Mouse (Mus musculus) neural tube, embryonic 11.5 days (tissue): ENCODE results near the gene Trim47. TPM values are rescaled to one million over a fixed set of nuclear protein-coding genes. Genes with fewer than 3 reads are reported as not detected.

Experiments used
- ATAC-seq: fragments of 200-750 bp; cut with Nextera tagmentation; 2 replicates; pipeline ENCODE4 v1.8.0; 2017; ENCODE audit warnings: moderate number of reproducible peaks, mild to moderate bottlenecking, moderate TSS enrichment, moderate library complexity; ENCODE audit not compliant: insufficient read depth, low FRiP score, low TSS enrichment
- DNase-seq: peaks from one replicate; pipeline ENCODE4 v3.0.0-alpha.2; 2015; ENCODE audit warnings: low spot score
- H3K27ac ChIP-seq: fragments of 300-500 bp; sonication (generic); 2 replicates; pipeline ENCODE4 v1.5.1; 2014; ENCODE audit warnings: low read depth, mild to moderate bottlenecking, low read length
- H3K27me3 ChIP-seq: fragments of 300-500 bp; sonication (generic); 2 replicates; pipeline ENCODE4 v1.6.1; 2014; ENCODE audit warnings: mild to moderate bottlenecking, low read length, mixed read lengths; ENCODE audit not compliant: control insufficient read depth, insufficient read depth
- H3K36me3 ChIP-seq: fragments of 300-500 bp; sonication (generic); 2 replicates; pipeline ENCODE4 v1.6.1; 2014; ENCODE audit warnings: mild to moderate bottlenecking, low read length, moderate library complexity, mixed read lengths; ENCODE audit not compliant: control insufficient read depth, insufficient read depth
- H3K4me1 ChIP-seq: fragments of 300-500 bp; sonication (generic); 2 replicates; pipeline ENCODE4 v1.6.1; 2014; ENCODE audit warnings: low read length, mixed read lengths; ENCODE audit not compliant: control insufficient read depth, insufficient read depth
- H3K4me2 ChIP-seq: fragments of 300-500 bp; sonication (generic); 2 replicates; pipeline ENCODE4 v1.6.1; 2014; ENCODE audit warnings: low read depth, mild to moderate bottlenecking, moderate library complexity
- H3K4me3 ChIP-seq: fragments of 300-500 bp; sonication (generic); 2 replicates; pipeline ENCODE4 v1.5.1; 2014; ENCODE audit warnings: low read depth, low read length
- H3K9ac ChIP-seq: fragments of 300-500 bp; sonication (generic); 2 replicates; pipeline ENCODE4 v1.6.1; 2014; ENCODE audit warnings: mild to moderate bottlenecking, low read length
- H3K9me3 ChIP-seq: fragments of 300-500 bp; sonication (generic); 2 replicates; pipeline ENCODE4 v1.6.1; 2016; ENCODE audit warnings: low read length; ENCODE audit not compliant: control insufficient read depth
- WGBS: fragments of 180-500 bp; shearing (Covaris S2); extraction: QIAGEN DNeasy Blood & Tissue Kit; methylation state at CpG from one replicate; pipeline ENCODE4 v1.1.7; 2014; 5-methylcytosine and 5-hydroxymethylcytosine counted together
- polyA plus RNA-seq: library from polyadenylated mRNA; unstranded; fragments of >200 nt; fragmentation: Nextera tagmentation; extraction: Ambion mirVana; gene quantifications from 2 replicates; pipeline ENCODE4 v1.2.1, GENCODE M21; 2014

Gene Trim47
- polyA plus RNA-seq, 1 experiment from 2014 or later: 3.3 TPM

- no peaks in the 10 kb centered on the region for H3K36me3 ChIP-seq
- no peak for DNase-seq
- peaks cover 6% of the 10 kb centered on the region; the same call in 1 of the 2 replicates for H3K4me1 ChIP-seq
- WGBS: 90% methylated on average over 11 of the region's 11 CpGs
- no peak overlapping the region for H3K4me2 ChIP-seq
- H3K9ac ChIP-seq: no peak overlapping the region
- H3K9me3 ChIP-seq: no peaks in the 10 kb centered on the region
- H3K27me3 ChIP-seq: no peaks in the 10 kb centered on the region
- H3K27ac ChIP-seq: no peak overlapping the region
- ATAC-seq: no peak
- no peak overlapping the region for H3K4me3 ChIP-seq
These were observed 38.1 kb downstream of the Trim47 start for GRCm38 (mm10) chr11:116088741-116089394.

GRCm38 (mm10) chr11:116088188-116088587, 38.8 kb downstream of the Trim47 start:
- H3K9ac ChIP-seq: no peak overlapping the region
- no peak overlapping the region for H3K4me2 ChIP-seq
- H3K36me3 ChIP-seq: 0 out of 2 replicates have a peak, but pooled peaks cover 3% of the 10 kb centered on the region
- H3K4me1 ChIP-seq: peaks cover 6% of the 10 kb centered on the region; the same call in 1 of the 2 replicates
- no peak overlapping the region for H3K4me3 ChIP-seq
- H3K27ac ChIP-seq: no peak overlapping the region
- DNase-seq (no peak), ATAC-seq (no peak)
- H3K9me3 ChIP-seq: no peaks in the 10 kb centered on the region
- no peaks in the 10 kb centered on the region for H3K27me3 ChIP-seq
- 91% methylated on average over 8 of the region's 8 CpGs for WGBS

- Histone ChIP-seq H3K4me1 (peaks cover 6% of the 10 kb centered on the region; the same call in 1 of the 2 replicates), H3K4me2 (peak overlapping the region; percentile 53), H3K4me3 (peak overlapping the region; percentile 36), H3K27ac (no peak overlapping the region), H3K27me3 (no peaks in the 10 kb centered on the region), H3K9me3 (no peaks in the 10 kb centered on the region), H3K9ac (peak overlapping the region; percentile 43), H3K36me3 (peaks cover 6% of the 10 kb centered on the region; the same call in 1 of the 2 replicates)
- ATAC-seq (peak; percentile 82), DNase-seq (peak; percentile 88)
- WGBS: 4% methylated on average over 31 of the region's 31 CpGs
These were observed 39.5 kb downstream of the Trim47 start for GRCm38 (mm10) chr11:116087194-116088130.

GRCm38 (mm10) chr11:116086258-116087193, 40.5 kb downstream of the Trim47 start, which contains the start of gene Wbp2:
Gene Wbp2 (minus strand): TSS chr11:116086995.
- Histone ChIP-seq H3K4me3 (peak within 1 kb of the TSS; percentile 36), H3K27ac (peak within 1 kb of the TSS; percentile 58), H3K9me3 (no peaks in the 10 kb centered on the region), H3K4me1 (peaks cover 6% of the 10 kb centered on the region; the same call in 1 of the 2 replicates), H3K27me3 (no peaks in the 10 kb centered on the region), H3K4me2 (peak within 1 kb of the TSS; percentile 65), H3K36me3 (peaks cover 8% of the 10 kb centered on the region), H3K9ac (peak within 1 kb of the TSS; percentile 43)
- 7% methylated on average over 35 of the region's 43 CpGs for WGBS
- DNase-seq: peak; percentile 98
- ATAC-seq: peak; percentile 95

GRCm38 (mm10) chr11:116084166-116084565, 42.8 kb downstream of the Trim47 start:
- peaks cover 6% of the 10 kb centered on the region for H3K4me1 ChIP-seq
- no peak overlapping the region for H3K4me2 ChIP-seq
- 90% methylated on average over 6 of the region's 6 CpGs for WGBS
- H3K4me3 ChIP-seq: no peak overlapping the region
- ATAC-seq (no peak), DNase-seq (no peak)
- no peak overlapping the region for H3K27ac ChIP-seq
- H3K27me3 ChIP-seq: no peaks in the 10 kb centered on the region
- peaks cover 13% of the 10 kb centered on the region for H3K36me3 ChIP-seq
- H3K9ac ChIP-seq: no peak overlapping the region
- no peaks in the 10 kb centered on the region for H3K9me3 ChIP-seq

- Histone ChIP-seq H3K27me3 (no peaks in the 10 kb centered on the region), H3K4me1 (peaks cover 16% of the 10 kb centered on the region), H3K9ac (no peak overlapping the region), H3K9me3 (no peaks in the 10 kb centered on the region), H3K4me3 (no peak overlapping the region), H3K27ac (no peak overlapping the region), H3K4me2 (no peak overlapping the region), H3K36me3 (peaks cover 13% of the 10 kb centered on the region)
- no peak for DNase-seq
- 92% methylated on average over 14 of the region's 14 CpGs for WGBS
- ATAC-seq: no peak
These were observed 43.8 kb downstream of the Trim47 start for GRCm38 (mm10) chr11:116083096-116083672.

- ATAC-seq (no peak), DNase-seq (peak; percentile 21)
- WGBS: 76% methylated on average over 6 of the region's 6 CpGs
- Histone ChIP-seq H3K9me3 (no peaks in the 10 kb centered on the region), H3K9ac (no peak overlapping the region), H3K27ac (no peak overlapping the region), H3K36me3 (peaks cover 13% of the 10 kb centered on the region), H3K4me1 (peaks cover 18% of the 10 kb centered on the region), H3K4me2 (no peak overlapping the region), H3K4me3 (no peak overlapping the region), H3K27me3 (no peaks in the 10 kb centered on the region)
These were observed 45.9 kb downstream of the Trim47 start for GRCm38 (mm10) chr11:116081081-116081480.

- Histone ChIP-seq H3K4me3 (no peak overlapping the region), H3K9me3 (no peaks in the 10 kb centered on the region), H3K4me1 (peaks cover 13% of the 10 kb centered on the region), H3K36me3 (peaks cover 13% of the 10 kb centered on the region), H3K27me3 (no peaks in the 10 kb centered on the region), H3K9ac (no peak overlapping the region), H3K4me2 (no peak overlapping the region), H3K27ac (no peak overlapping the region)
- 80% methylated on average over 10 of the region's 10 CpGs for WGBS
- no peak for ATAC-seq
- peak; percentile 6 for DNase-seq
These were observed 47.5 kb downstream of the Trim47 start for GRCm38 (mm10) chr11:116079511-116079910.
